Mouse (Mus musculus) NIH3T3 (cell line): ENCODE results near the gene Wdr47.
"Not testable (repeated sequence)": the region's sequence is repeated elsewhere in the genome, so short reads cannot be mapped to it uniquely, and the experiment has no call there.

Experiments
- DNase-seq: peaks from one replicate; pipeline ENCODE4 v3.0.0-alpha.2; 2012; ENCODE audit warnings: low read depth

Wdr47 gene

GRCm38 (mm10) chr3:108590786-108591529 lies at the start of gene Wdr47:
Gene Wdr47 (plus strand): TSS chr3:108591279.
- peak; percentile 99 for DNase-seq

- DNase-seq: no peak
Observed at GRCm38 (mm10) chr3:108542299-108542698, 48.8 kb upstream of the Wdr47 start.

GRCm38 (mm10) chr3:108554111-108554561 lies 36.9 kb upstream of the Wdr47 start:
- peak; percentile 50 for DNase-seq

GRCm38 (mm10) chr3:108554587-108555312 lies 36.3 kb upstream of the Wdr47 start:
- DNase-seq: peak; percentile 97

- DNase-seq: no peak
Observed at GRCm38 (mm10) chr3:108557888-108558287, 33.2 kb upstream of the Wdr47 start.

GRCm38 (mm10) chr3:108562133-108562730 lies 28.8 kb upstream of the Wdr47 start, which contains the start of gene Tmem167b:
Gene Tmem167b (minus strand): TSS chr3:108562466.
- peak; percentile 98 for DNase-seq

- no peak for DNase-seq
Observed at GRCm38 (mm10) chr3:108562777-108563271, 28.3 kb upstream of the Wdr47 start.

GRCm38 (mm10) chr3:108563309-108563708 lies 27.8 kb upstream of the Wdr47 start:
- peak; percentile 93 for DNase-seq

- DNase-seq: no peak
Observed at GRCm38 (mm10) chr3:108567990-108568877, 22.8 kb upstream of the Wdr47 start.

GRCm38 (mm10) chr3:108569636-108570035 lies 21.4 kb upstream of the Wdr47 start:
- not testable (repeated sequence) for DNase-seq

GRCm38 (mm10) chr3:108570813-108571212 lies 20.3 kb upstream of the Wdr47 start:
- no peak for DNase-seq

GRCm38 (mm10) chr3:108571443-108572294 lies 19.4 kb upstream of the Wdr47 start, which contains the start of gene Taf13:
Gene Taf13 (plus strand): TSS chr3:108571698.
- peak; percentile 98 for DNase-seq

- peak; percentile 49 for DNase-seq
Observed at GRCm38 (mm10) chr3:108572309-108573010, 18.6 kb upstream of the Wdr47 start.

GRCm38 (mm10) chr3:108574018-108574417 lies 17.1 kb upstream of the Wdr47 start:
- DNase-seq: no peak

- no peak for DNase-seq
Observed at GRCm38 (mm10) chr3:108584580-108584979, 6.5 kb upstream of the Wdr47 start.

GRCm38 (mm10) chr3:108588446-108588845 lies 2.6 kb upstream of the Wdr47 start:
- DNase-seq: no peak

- no peak for DNase-seq
Observed at GRCm38 (mm10) chr3:108591530-108592522, 747 bp downstream of the Wdr47 start.

GRCm38 (mm10) chr3:108608906-108609305 lies 17.8 kb downstream of the Wdr47 start:
- DNase-seq: no peak

GRCm38 (mm10) chr3:108634761-108635160 lies 43.7 kb downstream of the Wdr47 start:
- no peak for DNase-seq
